Mouse (Mus musculus): ENCODE measurements at regions not wholly inside any gene's neighbourhood (a gene's known extent, or its start where the extent isn't known, plus 50 kb on each side); places are given as distances from the start of the nearest gene placed in this dataset.

GRCm38 (mm10) chr4:62780409-62780808 is 185.0 kb upstream of the Zfp618 start:
- peaks cover 5% of the 10 kb centered on the region; the same call in 1 of the 2 replicates for H3K4me1 ChIP-seq (replicated peaks)
- 2% methylated on average over 15 of the region's 15 CpGs for WGBS
- no peaks in the 10 kb centered on the region for H3K36me3 ChIP-seq
- peak overlapping the region; percentile 84 for H3K4me2 ChIP-seq
- no peak overlapping the region for H3K27ac ChIP-seq (ENCODE audit: poor library complexity, severe bottlenecking)
- H3K4me3 ChIP-seq = peak overlapping the region; percentile 40
- H3K27me3 ChIP-seq (replicated peaks) = peaks cover 32% of the 10 kb centered on the region
- peak overlapping the region; percentile 54; the same call in 1 of the 2 replicates for H3K9ac ChIP-seq
- no peaks in the 10 kb centered on the region; the same call in 1 of the 2 replicates for H3K9me3 ChIP-seq (replicated peaks)
- peak; percentile 61; the same call in 1 of the 2 replicates for ATAC-seq (ENCODE audit: insufficient number of reproducible peaks, low FRiP score)

- H3K9ac ChIP-seq = peak overlapping the region; percentile 54; the same call in 1 of the 2 replicates
- WGBS = 38% methylated on average over 10 of the region's 11 CpGs
These were observed 184.5 kb upstream of the Zfp618 start for GRCm38 (mm10) chr4:62780837-62781236.

GRCm38 (mm10) chr4:62781309-62781800 is 184.0 kb upstream of the Zfp618 start:
- no peak overlapping the region for H3K4me3 ChIP-seq
- H3K4me2 ChIP-seq = peak overlapping the region; percentile 84
- H3K27ac ChIP-seq (ENCODE audit: poor library complexity, severe bottlenecking) = no peak overlapping the region
- 17% methylated on average over 8 of the region's 8 CpGs for WGBS
- H3K27me3 ChIP-seq (replicated peaks) = peaks cover 32% of the 10 kb centered on the region
- H3K9ac ChIP-seq = no peak overlapping the region
- ATAC-seq (ENCODE audit: insufficient number of reproducible peaks, low FRiP score) = no peak
- no peaks in the 10 kb centered on the region for H3K36me3 ChIP-seq
- peaks cover 5% of the 10 kb centered on the region; the same call in 1 of the 2 replicates for H3K4me1 ChIP-seq (replicated peaks)
- H3K9me3 ChIP-seq (replicated peaks) = no peaks in the 10 kb centered on the region; the same call in 1 of the 2 replicates

More at GRCm38 (mm10) chr4:62780837-62781236, 184.5 kb upstream of the Zfp618 start:
- no peak for ATAC-seq (ENCODE audit: insufficient number of reproducible peaks, low FRiP score)
- Histone ChIP-seq H3K36me3 (no peaks in the 10 kb centered on the region), H3K4me3 (peak overlapping the region; percentile 40), H3K4me1 (replicated peaks) (peaks cover 5% of the 10 kb centered on the region; the same call in 1 of the 2 replicates), H3K9me3 (replicated peaks) (no peaks in the 10 kb centered on the region; the same call in 1 of the 2 replicates), H3K27me3 (replicated peaks) (peaks cover 32% of the 10 kb centered on the region), H3K27ac (ENCODE audit: poor library complexity, severe bottlenecking) (no peak overlapping the region), H3K4me2 (peak overlapping the region; percentile 84)

GRCm38 (mm10) chr4:62785711-62786110 is 179.7 kb upstream of the Zfp618 start:
- no peak for ATAC-seq (ENCODE audit: insufficient number of reproducible peaks, low FRiP score)
- no peak overlapping the region for H3K9ac ChIP-seq
- no peaks in the 10 kb centered on the region for H3K36me3 ChIP-seq
- peaks cover 4% of the 10 kb centered on the region; the same call in 1 of the 2 replicates for H3K4me1 ChIP-seq (replicated peaks)
- H3K27ac ChIP-seq (ENCODE audit: poor library complexity, severe bottlenecking) = no peak overlapping the region
- no peaks in the 10 kb centered on the region; the same call in 1 of the 2 replicates for H3K9me3 ChIP-seq (replicated peaks)
- 88% methylated on average over 7 of the region's 7 CpGs for WGBS
- peaks cover 32% of the 10 kb centered on the region for H3K27me3 ChIP-seq (replicated peaks)
- no peak overlapping the region for H3K4me3 ChIP-seq
- no peak overlapping the region for H3K4me2 ChIP-seq

- Histone ChIP-seq H3K9ac (no peak overlapping the region), H3K4me1 (replicated peaks) (no peaks in the 10 kb centered on the region), H3K4me3 (no peak overlapping the region), H3K27me3 (replicated peaks) (no peaks in the 10 kb centered on the region), H3K36me3 (no peaks in the 10 kb centered on the region), H3K9me3 (replicated peaks) (no peaks in the 10 kb centered on the region; the same call in 1 of the 2 replicates), H3K4me2 (no peak overlapping the region), H3K27ac (ENCODE audit: poor library complexity, severe bottlenecking) (no peak overlapping the region)
- ATAC-seq (ENCODE audit: insufficient number of reproducible peaks, low FRiP score) = no peak
- 60% methylated on average over 4 of the region's 4 CpGs for WGBS
These were observed 175.7 kb upstream of the Zfp618 start for GRCm38 (mm10) chr4:62789696-62790095.

GRCm38 (mm10) chr4:62793582-62793981 is 171.8 kb upstream of the Zfp618 start:
- Histone ChIP-seq H3K9me3 (replicated peaks) (no peaks in the 10 kb centered on the region), H3K4me1 (replicated peaks) (no peaks in the 10 kb centered on the region), H3K4me2 (no peak overlapping the region), H3K9ac (no peak overlapping the region), H3K27me3 (replicated peaks) (no peaks in the 10 kb centered on the region), H3K4me3 (no peak overlapping the region), H3K36me3 (no peaks in the 10 kb centered on the region), H3K27ac (ENCODE audit: poor library complexity, severe bottlenecking) (no peak overlapping the region)
- ATAC-seq (ENCODE audit: insufficient number of reproducible peaks, low FRiP score) = no peak
- 63% methylated on average over 5 of the region's 5 CpGs for WGBS

- Histone ChIP-seq H3K36me3 (no peaks in the 10 kb centered on the region), H3K9me3 (replicated peaks) (no peaks in the 10 kb centered on the region), H3K27me3 (replicated peaks) (no peaks in the 10 kb centered on the region), H3K9ac (no peak overlapping the region), H3K4me2 (no peak overlapping the region), H3K27ac (ENCODE audit: poor library complexity, severe bottlenecking) (no peak overlapping the region), H3K4me1 (replicated peaks) (no peaks in the 10 kb centered on the region), H3K4me3 (no peak overlapping the region)
- no peak for ATAC-seq (ENCODE audit: insufficient number of reproducible peaks, low FRiP score)
- WGBS = 77% methylated on average over 10 of the region's 10 CpGs
These were observed 169.8 kb upstream of the Zfp618 start for GRCm38 (mm10) chr4:62795538-62795937.

GRCm38 (mm10) chr4:62799923-62800322 is 165.4 kb upstream of the Zfp618 start:
- Histone ChIP-seq H3K4me2 (no peak overlapping the region), H3K36me3 (no peaks in the 10 kb centered on the region), H3K4me3 (no peak overlapping the region), H3K9me3 (replicated peaks) (no peaks in the 10 kb centered on the region), H3K27me3 (replicated peaks) (no peaks in the 10 kb centered on the region), H3K9ac (no peak overlapping the region), H3K4me1 (replicated peaks) (no peaks in the 10 kb centered on the region), H3K27ac (ENCODE audit: poor library complexity, severe bottlenecking) (no peak overlapping the region)
- ATAC-seq (ENCODE audit: insufficient number of reproducible peaks, low FRiP score) = no peak
- 74% methylated on average over 4 of the region's 4 CpGs for WGBS

GRCm38 (mm10) chr4:62805841-62806240 is 159.5 kb upstream of the Zfp618 start:
- Histone ChIP-seq H3K9me3 (replicated peaks) (no peaks in the 10 kb centered on the region), H3K4me2 (no peak overlapping the region), H3K27me3 (replicated peaks) (no peaks in the 10 kb centered on the region), H3K4me3 (no peak overlapping the region), H3K4me1 (replicated peaks) (peaks cover 19% of the 10 kb centered on the region), H3K36me3 (no peaks in the 10 kb centered on the region), H3K9ac (no peak overlapping the region), H3K27ac (ENCODE audit: poor library complexity, severe bottlenecking) (0 out of 2 replicates have a peak overlapping the region, but pooled peaks have one; percentile 21)
- ATAC-seq (ENCODE audit: insufficient number of reproducible peaks, low FRiP score) = peak; percentile 47
- WGBS = 13% methylated on average over 6 of the region's 6 CpGs

- WGBS = 45% methylated on average over 2 of the region's 2 CpGs
- H3K9me3 ChIP-seq (replicated peaks) = no peaks in the 10 kb centered on the region
- no peaks in the 10 kb centered on the region for H3K36me3 ChIP-seq
- H3K4me3 ChIP-seq = no peak overlapping the region
- 0 out of 2 replicates have a peak overlapping the region, but pooled peaks have one; percentile 49 for H3K27ac ChIP-seq (ENCODE audit: poor library complexity, severe bottlenecking)
- H3K4me2 ChIP-seq = no peak overlapping the region
- no peaks in the 10 kb centered on the region for H3K27me3 ChIP-seq (replicated peaks)
- H3K9ac ChIP-seq = no peak overlapping the region
- H3K4me1 ChIP-seq (replicated peaks) = peaks cover 19% of the 10 kb centered on the region
- peak; percentile 66; the same call in 1 of the 2 replicates for ATAC-seq (ENCODE audit: insufficient number of reproducible peaks, low FRiP score)
These were observed 158.6 kb upstream of the Zfp618 start for GRCm38 (mm10) chr4:62806786-62807185.

GRCm38 (mm10) chr4:62807926-62808552 is 157.3 kb upstream of the Zfp618 start:
- Histone ChIP-seq H3K36me3 (no peaks in the 10 kb centered on the region), H3K4me1 (replicated peaks) (peaks cover 19% of the 10 kb centered on the region), H3K4me2 (no peak overlapping the region), H3K9me3 (replicated peaks) (no peaks in the 10 kb centered on the region), H3K9ac (no peak overlapping the region), H3K27me3 (replicated peaks) (no peaks in the 10 kb centered on the region), H3K4me3 (no peak overlapping the region), H3K27ac (ENCODE audit: poor library complexity, severe bottlenecking) (no peak overlapping the region)
- no peak for ATAC-seq (ENCODE audit: insufficient number of reproducible peaks, low FRiP score)
- 61% methylated on average over 12 of the region's 12 CpGs for WGBS
